Mouse (Mus musculus) intestine, embryonic 14.5 days (tissue): ENCODE data around the gene Dusp22. TPM values are rescaled to one million over a fixed set of nuclear protein-coding genes. Genes with fewer than 3 reads are reported as not detected.

ENCODE experiments used
- ATAC-seq: fragments of 200-750 bp; cut with Nextera tagmentation; replicated peaks from 2 replicates; pipeline ENCODE4 v1.8.0; 2017; ENCODE audit warnings: low read depth, moderate number of reproducible peaks, moderate TSS enrichment, moderate library complexity; ENCODE audit not compliant: low FRiP score, low TSS enrichment
- DNase-seq: peaks from one replicate; pipeline ENCODE4 v3.0.0-alpha.2; 2018; ENCODE audit warnings: low spot score
- H3K27ac ChIP-seq: fragments of 300-500 bp; sonication (generic); 2 replicates; pipeline ENCODE4 v1.5.1; 2014; ENCODE audit warnings: low read depth, mild to moderate bottlenecking, control low read depth
- H3K27me3 ChIP-seq: fragments of 300-500 bp; sonication (generic); replicated peaks from 2 replicates; pipeline ENCODE4 v1.6.1; 2014; ENCODE audit warnings: low read length, control low read depth; ENCODE audit not compliant: control insufficient read depth, insufficient read depth
- H3K36me3 ChIP-seq: fragments of 300-500 bp; sonication (generic); 2 replicates; pipeline ENCODE4 v1.6.1; 2014; ENCODE audit warnings: low read length, control low read depth; ENCODE audit not compliant: control insufficient read depth, insufficient read depth
- H3K4me1 ChIP-seq: fragments of 300-500 bp; sonication (generic); replicated peaks from 2 replicates; pipeline ENCODE4 v1.6.1; 2014; ENCODE audit warnings: low read length, control low read depth, mixed read lengths; ENCODE audit not compliant: control insufficient read depth, insufficient read depth
- H3K4me2 ChIP-seq: fragments of 300-500 bp; sonication (generic); 2 replicates; pipeline ENCODE4 v1.6.1; 2014; ENCODE audit warnings: low read length
- H3K4me3 ChIP-seq: fragments of 300-500 bp; sonication (generic); 2 replicates; pipeline ENCODE4 v1.5.1; 2014; ENCODE audit warnings: low read depth, low read length, control low read depth, mixed read lengths
- H3K9ac ChIP-seq: fragments of 300-500 bp; sonication (generic); 2 replicates; pipeline ENCODE4 v1.6.1; 2014; ENCODE audit warnings: mild to moderate bottlenecking, low read length
- H3K9me3 ChIP-seq: fragments of 300-500 bp; sonication (generic); 2 replicates; pipeline ENCODE4 v1.6.1; 2016; ENCODE audit warnings: low read length, control low read depth; ENCODE audit not compliant: control insufficient read depth
- WGBS: fragments of 180-500 bp; shearing (Covaris S2); extraction: QIAGEN DNeasy Blood & Tissue Kit; methylation state at CpG from one replicate; pipeline ENCODE4 v1.1.7; 2014; 5-methylcytosine and 5-hydroxymethylcytosine counted together
- polyA plus RNA-seq: library from polyadenylated mRNA; unstranded; fragments of >200 nt; fragmentation: Nextera tagmentation; extraction: Ambion mirVana; gene quantifications from 2 replicates; pipeline ENCODE4 v1.2.1, GENCODE M21; 2014

The Dusp22 gene
- polyA plus RNA-seq, 1 experiment from 2014 or later: 21.2 TPM

GRCm38 (mm10) chr13:30715573-30715972 is 55.8 kb downstream of the Dusp22 start:
- Histone ChIP-seq H3K36me3 (0 out of 2 replicates have a peak, but pooled peaks cover 5% of the 10 kb centered on the region), H3K27me3 (no peaks in the 10 kb centered on the region), H3K27ac (no peak overlapping the region), H3K4me3 (no peak overlapping the region), H3K4me2 (no peak overlapping the region), H3K4me1 (no peaks in the 10 kb centered on the region), H3K9me3 (no peaks in the 10 kb centered on the region), H3K9ac (no peak overlapping the region)
- ATAC-seq (no peak), DNase-seq (no peak)
- WGBS: 86% methylated on average over 4 of the region's 4 CpGs

- no peak for DNase-seq
- Histone ChIP-seq H3K4me3 (no peak overlapping the region), H3K27me3 (no peaks in the 10 kb centered on the region), H3K9ac (no peak overlapping the region), H3K27ac (no peak overlapping the region), H3K36me3 (0 out of 2 replicates have a peak, but pooled peaks cover 2% of the 10 kb centered on the region), H3K9me3 (no peaks in the 10 kb centered on the region), H3K4me2 (no peak overlapping the region), H3K4me1 (no peaks in the 10 kb centered on the region)
- ATAC-seq: no peak
- 76% methylated on average over 5 of the region's 5 CpGs for WGBS
Observed at GRCm38 (mm10) chr13:30716611-30717010, 56.8 kb downstream of the Dusp22 start.

GRCm38 (mm10) chr13:30722601-30723000 is 62.8 kb downstream of the Dusp22 start:
- H3K36me3 ChIP-seq: no peaks in the 10 kb centered on the region
- ATAC-seq: no peak
- no peak for DNase-seq
- H3K4me1 ChIP-seq: peaks cover 8% of the 10 kb centered on the region
- H3K9me3 ChIP-seq: no peaks in the 10 kb centered on the region
- no peak overlapping the region for H3K9ac ChIP-seq
- H3K27me3 ChIP-seq: no peaks in the 10 kb centered on the region
- WGBS: 6% methylated on average over 7 of the region's 7 CpGs
- H3K4me3 ChIP-seq: no peak overlapping the region
- no peak overlapping the region for H3K4me2 ChIP-seq
- no peak overlapping the region for H3K27ac ChIP-seq

GRCm38 (mm10) chr13:30723258-30723657 is 63.5 kb downstream of the Dusp22 start:
- WGBS: 26% methylated on average over 5 of the region's 5 CpGs
- no peaks in the 10 kb centered on the region for H3K9me3 ChIP-seq
- no peak overlapping the region for H3K27ac ChIP-seq
- peaks cover 8% of the 10 kb centered on the region for H3K4me1 ChIP-seq
- no peak overlapping the region for H3K4me3 ChIP-seq
- no peaks in the 10 kb centered on the region for H3K36me3 ChIP-seq
- H3K27me3 ChIP-seq: no peaks in the 10 kb centered on the region
- no peak overlapping the region for H3K4me2 ChIP-seq
- no peak for DNase-seq
- no peak for ATAC-seq
- H3K9ac ChIP-seq: no peak overlapping the region

- ATAC-seq: no peak
- 60% methylated on average over 8 of the region's 8 CpGs for WGBS
- Histone ChIP-seq H3K9me3 (no peaks in the 10 kb centered on the region), H3K27me3 (no peaks in the 10 kb centered on the region), H3K9ac (no peak overlapping the region), H3K4me1 (peaks cover 8% of the 10 kb centered on the region), H3K4me2 (no peak overlapping the region), H3K36me3 (no peaks in the 10 kb centered on the region), H3K27ac (no peak overlapping the region), H3K4me3 (no peak overlapping the region)
- no peak for DNase-seq
Observed at GRCm38 (mm10) chr13:30723858-30724257, 64.1 kb downstream of the Dusp22 start.

- Histone ChIP-seq H3K27ac (no peak overlapping the region), H3K4me1 (peaks cover 8% of the 10 kb centered on the region), H3K4me2 (peak overlapping the region; percentile 12; the same call in 1 of the 2 replicates), H3K27me3 (no peaks in the 10 kb centered on the region), H3K9ac (no peak overlapping the region), H3K36me3 (no peaks in the 10 kb centered on the region), H3K9me3 (no peaks in the 10 kb centered on the region), H3K4me3 (no peak overlapping the region)
- ATAC-seq (no peak), DNase-seq (no peak)
- 23% methylated on average over 7 of the region's 7 CpGs for WGBS
Observed at GRCm38 (mm10) chr13:30724691-30725271, 65.0 kb downstream of the Dusp22 start.

- Histone ChIP-seq H3K9me3 (no peaks in the 10 kb centered on the region), H3K36me3 (no peaks in the 10 kb centered on the region), H3K4me2 (no peak overlapping the region), H3K4me1 (peaks cover 8% of the 10 kb centered on the region), H3K4me3 (no peak overlapping the region), H3K27ac (no peak overlapping the region), H3K27me3 (no peaks in the 10 kb centered on the region), H3K9ac (no peak overlapping the region)
- ATAC-seq (no peak), DNase-seq (no peak)
- 69% methylated on average over 4 of the region's 4 CpGs for WGBS
Observed at GRCm38 (mm10) chr13:30726879-30727278, 67.1 kb downstream of the Dusp22 start.

GRCm38 (mm10) chr13:30728155-30728554 is 68.4 kb downstream of the Dusp22 start:
- Histone ChIP-seq H3K4me1 (peaks cover 8% of the 10 kb centered on the region), H3K4me2 (no peak overlapping the region), H3K9me3 (no peaks in the 10 kb centered on the region), H3K4me3 (no peak overlapping the region), H3K27ac (no peak overlapping the region), H3K9ac (no peak overlapping the region), H3K36me3 (no peaks in the 10 kb centered on the region), H3K27me3 (no peaks in the 10 kb centered on the region)
- DNase-seq (no peak), ATAC-seq (no peak)
- WGBS: 94% methylated on average over 7 of the region's 7 CpGs

GRCm38 (mm10) chr13:30729245-30729644 is 69.4 kb downstream of the Dusp22 start:
- DNase-seq (no peak), ATAC-seq (no peak)
- no peaks in the 10 kb centered on the region for H3K27me3 ChIP-seq
- no peaks in the 10 kb centered on the region for H3K9me3 ChIP-seq
- H3K36me3 ChIP-seq: no peaks in the 10 kb centered on the region
- peaks cover 8% of the 10 kb centered on the region for H3K4me1 ChIP-seq
- no peak overlapping the region for H3K9ac ChIP-seq
- H3K4me3 ChIP-seq: no peak overlapping the region
- H3K27ac ChIP-seq: no peak overlapping the region
- WGBS: 31% methylated on average over 6 of the region's 6 CpGs
- H3K4me2 ChIP-seq: no peak overlapping the region
